ENCODE assay signal across 12 mouse cellular contexts in genomic region chr4:104452587-104452986, GRCm38 (mm10).
DNase-seq lines count a peak whose midpoint lies in the region; ATAC-seq lines count a peak whose summit lies in the region.
"Had no signal": no experiment of that assay in that cellular context is flagged by ENCODE, and none has a peak within 500 bp of the region (broad histone marks: within the 10 kb centered on the region; RNA-seq: fewer than 3 reads in every experiment).

No protein-coding gene starts in this region.

- DNase-seq in hindbrain, embryonic 11.5 days (ENCODE audit: low spot score) = no peak
- DNase-seq in cerebellum, postnatal 25 days = peak; percentile 87 to 89
- peak; percentile 91 for DNase-seq in layer of hippocampus, adult 9-11 months
- DNase-seq in right cerebral cortex, postnatal 25 days = peak; percentile 70
- DNase-seq in B cell, adult 2 months = no peak
- DNase-seq in thymus, postnatal 36 days = no peak
- no peak for DNase-seq in urinary bladder, adult 2 months (ENCODE audit: low spot score)
- DNase-seq: embryo, embryonic 11 days; kidney, adult 2 months; spleen, adult 18-20 months had no signal

- no peaks in the 10 kb centered on the region for H3K36me3 ChIP-seq in hindbrain, embryonic 15.5 days
- no peaks in the 10 kb centered on the region for H3K36me3 ChIP-seq in hindbrain, embryonic 11.5 days (ENCODE audit: control insufficient read depth, insufficient read depth, low read length)

- ATAC-seq in hindbrain, embryonic 15.5 days (ENCODE audit: low FRiP score, low read depth) = 0 out of 2 replicates have a peak, but pooled peaks have one; percentile 65
- ATAC-seq in hindbrain, embryonic 11.5 days (ENCODE audit: low FRiP score) = no peak

- H3K4me1 ChIP-seq in hindbrain, embryonic 15.5 days (replicated peaks) = peaks cover 32% of the 10 kb centered on the region
- H3K4me1 ChIP-seq in hindbrain, embryonic 11.5 days (replicated peaks; ENCODE audit: control insufficient read depth, insufficient read depth, low read length) = no peaks in the 10 kb centered on the region

- 31% methylated on average over 7 of the region's 7 CpGs for WGBS in hindbrain, embryonic 15.5 days
- 60% methylated on average over 7 of the region's 7 CpGs for WGBS in hindbrain, embryonic 11.5 days

- 0 out of 2 replicates have a peak overlapping the region, but pooled peaks have one; percentile 9 for H3K27ac ChIP-seq in hindbrain, embryonic 15.5 days (replicated peaks)
- no peak overlapping the region for H3K27ac ChIP-seq in hindbrain, embryonic 11.5 days (ENCODE audit: low read depth, low read length)
- H3K27ac ChIP-seq: liver, embryonic 14.5 days had no signal

- H3K9ac ChIP-seq in hindbrain, embryonic 15.5 days = no peak overlapping the region
- no peak overlapping the region for H3K9ac ChIP-seq in hindbrain, embryonic 11.5 days (ENCODE audit: low read depth, low read length)
- H3K9ac ChIP-seq: liver, embryonic 14.5 days had no signal

- H3K4me2 ChIP-seq in hindbrain, embryonic 15.5 days = no peak overlapping the region
- H3K4me2 ChIP-seq in hindbrain, embryonic 11.5 days (replicated peaks; ENCODE audit: low read depth, low read length) = no peak overlapping the region

- H3K9me3 ChIP-seq in hindbrain, embryonic 15.5 days = no peaks in the 10 kb centered on the region
- no peaks in the 10 kb centered on the region for H3K9me3 ChIP-seq in hindbrain, embryonic 11.5 days (ENCODE audit: control insufficient read depth, low read length)

- no peaks in the 10 kb centered on the region for H3K27me3 ChIP-seq in hindbrain, embryonic 15.5 days
- H3K27me3 ChIP-seq in hindbrain, embryonic 11.5 days (ENCODE audit: control insufficient read depth, insufficient read depth, low read length) = no peaks in the 10 kb centered on the region

- no peak overlapping the region for H3K4me3 ChIP-seq in hindbrain, embryonic 15.5 days
- H3K4me3 ChIP-seq in hindbrain, embryonic 11.5 days (ENCODE audit: low read depth, low read length) = no peak overlapping the region

Comparison
In these comparisons a context has a peak if more than half of its experiments do, and no peak if none do; other contexts are left out.
1. DNase-seq: peak in cerebellum, postnatal 25 days (2 of 2), layer of hippocampus, adult 9-11 months (single experiment) and right cerebral cortex, postnatal 25 days (single experiment); none in hindbrain, embryonic 11.5 days (single experiment), B cell, adult 2 months (0 of 2), thymus, postnatal 36 days (0 of 2) and urinary bladder, adult 2 months (single experiment).